Comparison of ENCODE assay signal across 14 mouse cellular contexts in the genomic region with DNA sequence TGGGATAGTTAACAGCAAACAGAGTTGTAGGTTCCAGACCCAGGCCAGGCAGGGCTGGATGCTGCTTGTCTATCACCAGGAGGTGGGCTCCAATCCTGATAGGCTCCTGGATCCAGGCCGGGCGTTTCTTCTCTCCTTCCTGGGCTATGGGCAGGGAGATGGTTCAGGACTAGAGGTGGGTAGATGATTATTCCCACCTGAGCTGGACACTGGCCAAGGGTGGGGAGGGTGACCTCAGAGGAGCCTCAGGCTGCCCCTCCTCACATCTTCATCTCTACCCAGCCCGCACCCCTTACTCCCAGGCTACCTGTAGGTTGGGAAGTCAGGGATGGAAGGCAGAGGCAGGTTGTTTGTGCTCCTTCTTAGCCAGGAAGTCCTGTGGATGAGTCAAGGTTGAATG. TPM values are rescaled to one million over a fixed set of nuclear protein-coding genes. Genes with fewer than 3 reads are reported as not detected.
DNase-seq lines count a peak whose midpoint lies in the region; ATAC-seq and TF ChIP-seq lines count a peak whose summit lies in the region.
"Had no signal": no experiment of that assay in that cellular context is flagged by ENCODE, and none has a peak within 500 bp of the region (broad histone marks: within the 10 kb centered on the region; RNA-seq: fewer than 3 reads in every experiment).

No protein-coding gene starts in this region.

- H3K4me2 ChIP-seq in CH12.LX (ENCODE audit: insufficient read depth, low read depth, poor library complexity, severe bottlenecking): peak overlapping the region; percentile 73
- peak overlapping the region; percentile 53 for H3K4me2 ChIP-seq in liver, embryonic 13.5 days
- H3K4me2 ChIP-seq: heart, embryonic 11.5 days; hindbrain, embryonic 12.5 days had no signal

- no peaks in the 10 kb centered on the region for H3K79me2 ChIP-seq in CH12.LX (replicated peaks; ENCODE audit: control insufficient read depth, extremely low read depth, insufficient read depth, poor library complexity, severe bottlenecking)

- no peaks in the 10 kb centered on the region for H3K9me3 ChIP-seq in CH12.LX (replicated peaks; ENCODE audit: low read length)
- H3K9me3 ChIP-seq in liver, embryonic 13.5 days (replicated peaks): no peaks in the 10 kb centered on the region
- H3K9me3 ChIP-seq: hindbrain, embryonic 12.5 days had no signal

- in situ Hi-C loops in CH12.LX (cut with MboI; ENCODE audit: low pct_ligation_motif_present, low pct_unique_long_range_greater_than_20kb, low sequenced_read_pairs): loop anchor here (5.0 kb wide), 1 partner anchor 92 kb away; the partner anchor contains the start of gene Stard3

- H3K4me3 ChIP-seq in CH12.LX (replicated peaks in 1 of 3; ENCODE audit: low read depth in 2 of 3, low read length in 2 of 3, poor library complexity in 1 of 3): peak overlapping the region; percentile 43 to 72 (median 69)
- H3K4me3 ChIP-seq in kidney, adult 2 months (ENCODE audit: insufficient read depth, low read depth, low read length): peak overlapping the region; percentile 66
- peak overlapping the region; percentile 45 for H3K4me3 ChIP-seq in liver, embryonic 13.5 days (replicated peaks)
- H3K4me3 ChIP-seq: hindbrain, embryonic 12.5 days; layer of hippocampus, adult 2 months had no signal

- WGBS in kidney, adult 2 months: 29% methylated on average over 3 of the region's 3 CpGs
- 51% methylated on average over 3 of the region's 3 CpGs for WGBS in liver, embryonic 13.5 days (ENCODE audit: insufficient replicate concordance)

- peak overlapping the region; percentile 68 for H3K27ac ChIP-seq in CH12.LX (ENCODE audit: insufficient read depth, low read depth)
- peak overlapping the region; percentile 84 for H3K27ac ChIP-seq in kidney, adult 2 months (ENCODE audit: insufficient read depth, low read depth, low read length)
- no peak overlapping the region for H3K27ac ChIP-seq in liver, embryonic 13.5 days
- H3K27ac ChIP-seq: hindbrain, embryonic 12.5 days had no signal

- no peak for TF ChIP-seq RAD21 in CH12.LX (IDR thresholded peaks at IDR 0.05; ENCODE audit: low read depth, low read length)

- peaks cover 12 to 29% of the 10 kb centered on the region in 2 experiments for H3K36me3 ChIP-seq in CH12.LX (replicated peaks in 1 of 2; ENCODE audit: control insufficient read depth in 1 of 2, insufficient read depth in 1 of 2, low read length in 1 of 2)
- H3K36me3 ChIP-seq in kidney, adult 2 months (ENCODE audit: control insufficient read depth, insufficient read depth, low read length): peaks cover 14% of the 10 kb centered on the region
- peaks cover 20% of the 10 kb centered on the region for H3K36me3 ChIP-seq in liver, embryonic 13.5 days
- H3K36me3 ChIP-seq: hindbrain, embryonic 12.5 days had no signal

- H3K27me3 ChIP-seq in CH12.LX (replicated peaks): no peaks in the 10 kb centered on the region
- no peaks in the 10 kb centered on the region for H3K27me3 ChIP-seq in kidney, adult 2 months (replicated peaks; ENCODE audit: control insufficient read depth, insufficient read depth, low read length)
- H3K27me3 ChIP-seq in liver, embryonic 13.5 days: peaks cover 75% of the 10 kb centered on the region

- no peak for TF ChIP-seq EP300 in CH12.LX (IDR thresholded peaks at IDR 0.05; ENCODE audit: low read length)

- peaks cover 34 to 50% of the 10 kb centered on the region in 2 experiments for H3K4me1 ChIP-seq in CH12.LX (ENCODE audit: control insufficient read depth in 1 of 2, insufficient read depth in 2 of 2)
- peaks cover 26% of the 10 kb centered on the region for H3K4me1 ChIP-seq in kidney, adult 2 months (ENCODE audit: control insufficient read depth, insufficient read depth, low read length)
- peaks cover 7% of the 10 kb centered on the region; the same call in 1 of the 2 replicates for H3K4me1 ChIP-seq in liver, embryonic 13.5 days (replicated peaks)

- no peak for ATAC-seq in liver, embryonic 13.5 days (ENCODE audit: low read depth)
- ATAC-seq: activated CD4-positive, CD25-positive, alpha-beta regulatory T cell, adult 4 months had no signal

- peak overlapping the region; percentile 49 for H3K9ac ChIP-seq in CH12.LX (ENCODE audit: insufficient read depth, low read depth)
- H3K9ac ChIP-seq in liver, embryonic 13.5 days: no peak overlapping the region
- H3K9ac ChIP-seq: hindbrain, embryonic 12.5 days had no signal

- no peak for TF ChIP-seq POLR2A in CH12.LX (IDR thresholded peaks at IDR 0.05; ENCODE audit: low read depth, low read length)
- no peak for TF ChIP-seq POLR2A in kidney, adult 2 months (IDR thresholded peaks at IDR 0.05; ENCODE audit: low read depth, low read length)

- DNase-seq in cerebellum, postnatal 10 days: peak; percentile 17 to 25
- no peak for DNase-seq in cerebellum, adult 9-10 months
- DNase-seq in CH12.LX (ENCODE audit: extremely low read depth): no peak
- DNase-seq in kidney, adult 2 months: peak; percentile 33
- no peak for DNase-seq in liver, embryonic 13.5 days
- no peak for DNase-seq in adrenal gland, adult 18-20 months (ENCODE audit: low spot score in 2 of 2)
- DNase-seq in frontal cortex, postnatal 36 days (ENCODE audit: low spot score in 2 of 2): no peak
- no peak for DNase-seq in adrenal gland, adult (ENCODE audit: inconsistent age in 2 of 2, low spot score in 1 of 2)
- DNase-seq: left cerebral cortex, postnatal 4 days; thymus, adult 2 months had no signal

- TF ChIP-seq CTCF in CH12.LX (conservative IDR thresholded peaks at IDR 0.05 in 1 of 2, IDR thresholded peaks at IDR 0.05 in 1 of 2; ENCODE audit: low read depth in 2 of 2, low read length in 2 of 2): no peak
- no peak for TF ChIP-seq CTCF in kidney, adult 2 months (conservative IDR thresholded peaks at IDR 0.05; ENCODE audit: insufficient read depth, insufficient read length, low read depth, low read length)

- dilution Hi-C loops in CH12.LX (cut with MboI; ENCODE audit: extremely low pct_ligation_motif_present, extremely low pct_unique_long_range_greater_than_20kb, low sequenced_read_pairs): no loop called here

TF ChIP-seq in CH12.LX, 34 proteins besides CTCF, POLR2A, EP300 and RAD21:
- TF ChIP-seq JUND (conservative IDR thresholded peaks at IDR 0.05; ENCODE audit: low read depth, low read length): no peak
- 0 out of 2 replicates have a peak, but pooled peaks have one; percentile 8 for TF ChIP-seq UBTF (IDR thresholded peaks at IDR 0.05; ENCODE audit: low read depth, low read length)

RNA-seq across cellular contexts. Expression of gene Grb7, which starts 3.2 kb away (rescaled TPM):
- total RNA-seq in CH12.LX (2012; rRNA removed) (8.0 and 13.3 TPM in 2 replicates), CH12.LX (2014; rRNA removed) (3.0 and 4.5 TPM in 2 replicates)
- polyA plus RNA-seq in CH12.LX (2012; ENCODE audit: insufficient read length, low read depth): 9.9 and 11.5 TPM in 2 replicates
- 143 and 160 TPM in 2 replicates for polyA plus RNA-seq in kidney, adult 2 months (2012; rRNA removed)
- polyA plus RNA-seq in liver, embryonic 13.5 days (2015; fragmentation: Nextera tagmentation; extraction: Ambion mirVana): 17.4 and 20.5 TPM in 2 replicates
- total RNA-seq in adrenal gland, adult 18-20 months (2021): under 1 TPM; 0.30 to 0.61 TPM

RNA-seq across cellular contexts. Expression of gene Mien1, which starts 10.6 kb away (rescaled TPM):
- total RNA-seq in CH12.LX (2012; rRNA removed): 129 and 136 TPM in 2 replicates
- 80.3 and 84.7 TPM in 2 replicates for total RNA-seq in CH12.LX (2014; rRNA removed)
- 94.6 and 109 TPM in 2 replicates for polyA plus RNA-seq in CH12.LX (2012; ENCODE audit: insufficient read length, low read depth)
- polyA plus RNA-seq in kidney, adult 2 months (2012; rRNA removed): 126 and 179 TPM in 2 replicates
- 66.8 and 72.0 TPM in 2 replicates for polyA plus RNA-seq in liver, embryonic 13.5 days (2015; fragmentation: Nextera tagmentation; extraction: Ambion mirVana)
- 10 to 100 TPM; 89.5 to 94.5 TPM for total RNA-seq in adrenal gland, adult 18-20 months (2021)

RNA-seq across cellular contexts. Expression of gene Erbb2, which starts 37.1 kb away (rescaled TPM):
- total RNA-seq in CH12.LX (2012; rRNA removed) (0.08 and 0.17 TPM in 2 replicates), CH12.LX (2014; rRNA removed) (not detected in 2 replicates)
- polyA plus RNA-seq in CH12.LX (2012; ENCODE audit: insufficient read length, low read depth): 0.06 TPM in 1 of 2 replicates, not detected in the other
- 44.8 and 55.9 TPM in 2 replicates for polyA plus RNA-seq in kidney, adult 2 months (2012; rRNA removed)
- 2.2 and 2.6 TPM in 2 replicates for polyA plus RNA-seq in liver, embryonic 13.5 days (2015; fragmentation: Nextera tagmentation; extraction: Ambion mirVana)
- total RNA-seq in adrenal gland, adult 18-20 months (2021): 1 to 10 TPM; 2.5 to 3.4 TPM

RNA-seq across cellular contexts. Expression of gene Pgap3, which starts 49.1 kb away (rescaled TPM):
- total RNA-seq in CH12.LX (2012; rRNA removed) (6.9 and 7.1 TPM in 2 replicates), CH12.LX (2014; rRNA removed) (2.4 and 3.3 TPM in 2 replicates)
- 6.5 and 7.1 TPM in 2 replicates for polyA plus RNA-seq in CH12.LX (2012; ENCODE audit: insufficient read length, low read depth)
- 32.2 and 35.4 TPM in 2 replicates for polyA plus RNA-seq in kidney, adult 2 months (2012; rRNA removed)
- polyA plus RNA-seq in liver, embryonic 13.5 days (2015; fragmentation: Nextera tagmentation; extraction: Ambion mirVana): 3.1 and 3.8 TPM in 2 replicates
- 1 to 10 TPM; 5.3 to 6.2 TPM for total RNA-seq in adrenal gland, adult 18-20 months (2021)

Comparison
In these comparisons a context has a peak if more than half of its experiments do, and no peak if none do; other contexts are left out.
1. DNase-seq: peak in cerebellum, postnatal 10 days (2 of 2) and kidney, adult 2 months (single experiment); none in cerebellum, adult 9-10 months (single experiment), CH12.LX (single experiment), liver, embryonic 13.5 days (single experiment), adrenal gland, adult 18-20 months (0 of 2), frontal cortex, postnatal 36 days (0 of 2) and adrenal gland, adult (0 of 2).
2. RNA of gene Erbb2, which starts 37.1 kb away (polyA plus RNA-seq): 44.8 to 55.9 TPM in kidney, adult 2 months; 2.2 to 2.6 TPM in liver, embryonic 13.5 days and 0.06 TPM in CH12.LX; every median in the first group is over 10 times any median in the second.
3. Peak in every context shown above with its lines, with median percentiles within 50 percentile points of each other: H3K4me3 ChIP-seq.